ENCODE assay signal across 23 mouse cellular contexts in the genomic region with DNA sequence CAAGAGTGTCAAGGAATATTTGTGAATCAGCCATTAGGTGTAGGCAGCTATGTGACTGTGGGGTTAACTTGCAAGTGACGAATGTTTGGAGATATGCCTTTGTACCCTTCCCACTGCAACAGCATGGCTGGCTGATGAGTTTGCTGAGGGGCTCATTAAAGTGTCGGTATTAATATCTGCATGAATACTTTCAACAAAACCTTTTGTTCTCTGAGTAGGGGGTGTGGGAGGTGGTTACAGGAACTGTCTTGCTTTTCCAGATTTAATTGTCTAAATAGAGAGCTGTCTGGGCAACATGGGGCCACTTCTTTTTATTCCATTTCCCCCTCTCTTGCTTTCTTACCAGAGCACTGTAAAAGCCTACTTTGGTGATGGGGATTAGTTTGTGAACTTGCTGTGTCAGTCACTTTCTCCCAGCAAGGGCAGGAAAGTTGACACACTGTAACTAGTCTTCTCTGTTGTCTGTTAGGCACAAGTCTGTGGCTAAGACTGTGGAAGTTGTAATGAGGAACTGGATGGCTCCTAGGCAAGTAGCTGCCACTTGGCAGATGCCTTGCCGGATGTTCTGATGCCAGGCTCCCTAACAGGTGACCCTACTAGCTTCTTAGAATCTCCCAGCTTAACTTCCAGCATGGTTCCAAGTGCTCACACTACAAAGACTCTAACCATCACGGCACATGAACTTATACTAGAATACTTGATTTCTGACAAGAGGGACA.
DNase-seq lines count a peak whose midpoint lies in the region; ATAC-seq and TF ChIP-seq lines count a peak whose summit lies in the region.
"Had no signal": no experiment of that assay in that cellular context is flagged by ENCODE, and none has a peak within 500 bp of the region (broad histone marks: within the 10 kb centered on the region; RNA-seq: fewer than 3 reads in every experiment).

No protein-coding gene starts in this region.

- H3K4me3 ChIP-seq in gastrocnemius, adult 2 months, result no peak overlapping the region
- no peak overlapping the region for H3K4me3 ChIP-seq in hindbrain, postnatal 0 days (ENCODE audit: low read length)
- no peak overlapping the region for H3K4me3 ChIP-seq in midbrain, embryonic 16.5 days (ENCODE audit: low read depth, low read length)
- H3K4me3 ChIP-seq: embryonic facial prominence, embryonic 15.5 days; heart, embryonic 12.5 days; left cerebral cortex, adult 2 months; limb, embryonic 15.5 days; lung, embryonic 15.5 days; midbrain, embryonic 10.5 days; neural tube, embryonic 15.5 days had no signal

- H3K27ac ChIP-seq in gastrocnemius, adult 2 months, result no peak overlapping the region
- H3K27ac ChIP-seq in hindbrain, postnatal 0 days, result no peak overlapping the region
- H3K27ac ChIP-seq in midbrain, embryonic 16.5 days (ENCODE audit: low read length), result no peak overlapping the region
- H3K27ac ChIP-seq: embryonic facial prominence, embryonic 15.5 days; left cerebral cortex, adult 2 months; limb, embryonic 15.5 days; liver, embryonic 14.5 days; lung, embryonic 15.5 days; midbrain, embryonic 10.5 days; neural tube, embryonic 15.5 days had no signal

- no peaks in the 10 kb centered on the region for H3K27me3 ChIP-seq in hindbrain, postnatal 0 days (ENCODE audit: insufficient read depth, low read length)
- H3K27me3 ChIP-seq in midbrain, embryonic 16.5 days (ENCODE audit: control insufficient read depth, insufficient read depth, low read depth, low read length), result no peaks in the 10 kb centered on the region
- H3K27me3 ChIP-seq: embryonic facial prominence, embryonic 15.5 days; heart, embryonic 12.5 days; limb, embryonic 15.5 days; lung, embryonic 15.5 days; neural tube, embryonic 15.5 days had no signal

- no peak for TF ChIP-seq POLR2A in brain, embryonic 14.5 days (IDR thresholded peaks at IDR 0.05; ENCODE audit: borderline replicate concordance, extremely low read depth, insufficient read depth, insufficient read length, poor library complexity, severe bottlenecking)

- WGBS in hindbrain, postnatal 0 days, result 75% methylated on average over 4 of the region's 4 CpGs
- 71% methylated on average over 4 of the region's 4 CpGs for WGBS in midbrain, embryonic 16.5 days

- no peaks in the 10 kb centered on the region for H3K9me3 ChIP-seq in hindbrain, postnatal 0 days (ENCODE audit: low read length)
- no peaks in the 10 kb centered on the region for H3K9me3 ChIP-seq in midbrain, embryonic 16.5 days (replicated peaks; ENCODE audit: control insufficient read depth, low read length, poor library complexity, severe bottlenecking)
- H3K9me3 ChIP-seq: embryonic facial prominence, embryonic 15.5 days; heart, embryonic 12.5 days; limb, embryonic 15.5 days; lung, embryonic 15.5 days; midbrain, embryonic 10.5 days; neural tube, embryonic 15.5 days had no signal

- H3K4me2 ChIP-seq in hindbrain, postnatal 0 days (ENCODE audit: low read depth, low read length), result no peak overlapping the region
- no peak overlapping the region for H3K4me2 ChIP-seq in midbrain, embryonic 16.5 days (ENCODE audit: low read length)
- H3K4me2 ChIP-seq: embryonic facial prominence, embryonic 15.5 days; heart, embryonic 12.5 days; limb, embryonic 15.5 days; lung, embryonic 15.5 days; neural tube, embryonic 15.5 days had no signal

- no peak overlapping the region for H3K9ac ChIP-seq in hindbrain, postnatal 0 days (replicated peaks; ENCODE audit: low read length)
- no peak overlapping the region for H3K9ac ChIP-seq in midbrain, embryonic 16.5 days (ENCODE audit: low read depth, low read length)
- H3K9ac ChIP-seq: embryonic facial prominence, embryonic 15.5 days; heart, embryonic 12.5 days; limb, embryonic 15.5 days; liver, embryonic 14.5 days; lung, embryonic 15.5 days; neural tube, embryonic 15.5 days had no signal

- DNase-seq in gastrocnemius, adult 2 months, result peak; percentile 43
- DNase-seq in gastrocnemius, postnatal 10 days, result no peak
- DNase-seq in brain, embryonic 14.5 days (ENCODE audit: low read depth), result peak; percentile 57
- no peak for DNase-seq in hindbrain, postnatal 0 days (ENCODE audit: low spot score)
- DNase-seq: adrenal gland, postnatal 10 days; B cell, adult 2 months; cerebellum, adult 9-10 months; heart, postnatal 10 days; kidney, adult 11 months; kidney, postnatal 4 days; lung, postnatal 4 days; thymus, postnatal 14 days had no signal

- TF ChIP-seq CTCF in gastrocnemius, adult 2 months (IDR thresholded peaks at IDR 0.05), result no peak
- TF ChIP-seq CTCF in brain, embryonic 14.5 days (IDR thresholded peaks at IDR 0.05; ENCODE audit: borderline replicate concordance, extremely low read depth, insufficient read depth, insufficient read length), result no peak
- TF ChIP-seq CTCF in hindbrain, postnatal 0 days (IDR thresholded peaks at IDR 0.05; ENCODE audit: low read depth), result no peak

- H3K4me1 ChIP-seq in hindbrain, postnatal 0 days (ENCODE audit: insufficient read depth, low read length), result peaks cover 9% of the 10 kb centered on the region
- H3K4me1 ChIP-seq in midbrain, embryonic 16.5 days (ENCODE audit: control insufficient read depth, insufficient read depth, low read length), result no peaks in the 10 kb centered on the region
- H3K4me1 ChIP-seq: embryonic facial prominence, embryonic 15.5 days; heart, embryonic 12.5 days; midbrain, embryonic 10.5 days had no signal

- H3K36me3 ChIP-seq in hindbrain, postnatal 0 days (ENCODE audit: insufficient read depth, low read length), result no peaks in the 10 kb centered on the region
- H3K36me3 ChIP-seq in midbrain, embryonic 16.5 days (ENCODE audit: control insufficient read depth, insufficient read depth, low read length), result no peaks in the 10 kb centered on the region
- H3K36me3 ChIP-seq: embryonic facial prominence, embryonic 15.5 days; heart, embryonic 12.5 days; limb, embryonic 15.5 days; lung, embryonic 15.5 days; midbrain, embryonic 10.5 days; neural tube, embryonic 15.5 days had no signal

- ATAC-seq in hematopoietic stem cell, adult 5-6 weeks (replicated peaks in 1 of 2; ENCODE audit: insufficient read depth in 1 of 2, low FRiP score in 2 of 2, low TSS enrichment in 1 of 2, low read depth in 1 of 2, poor library complexity in 2 of 2, severe bottlenecking in 2 of 2), result peak; percentile 84
- no peak for ATAC-seq in hindbrain, postnatal 0 days
- no peak for ATAC-seq in CD4-positive, CD25-positive, alpha-beta regulatory T cell, adult 4 months
- ATAC-seq in midbrain, embryonic 16.5 days, result no peak

- intact Hi-C loops in gastrocnemius, adult 2 months (cut with DNase I), result no loop called here

Comparison
In these comparisons a context has a peak if more than half of its experiments do, and no peak if none do; other contexts are left out.
1. DNase-seq: peak in gastrocnemius, adult 2 months (single experiment) and brain, embryonic 14.5 days (single experiment); none in gastrocnemius, postnatal 10 days (single experiment) and hindbrain, postnatal 0 days (single experiment).
2. ATAC-seq: peak in hematopoietic stem cell, adult 5-6 weeks (2 of 2); none in hindbrain, postnatal 0 days (single experiment), CD4-positive, CD25-positive, alpha-beta regulatory T cell, adult 4 months (single experiment) and midbrain, embryonic 16.5 days (single experiment).